Mouse (Mus musculus) frontal cortex, postnatal 10 days (tissue): ENCODE results near the gene Nek11.
"Not testable (repeated sequence)": the region's sequence is repeated elsewhere in the genome, so short reads cannot be mapped to it uniquely, and the experiment has no call there.

ENCODE experiments used
- DNase-seq, 2 experiments: peaks; one replicate each; pipeline ENCODE4 v3.0.0; 2022; ENCODE audit warnings: low spot score in 2 of 2, mixed read lengths in 1 of 2

Gene Nek11

GRCm38 (mm10) chr9:105136404-105136803, 258.9 kb downstream of the Nek11 start:
- DNase-seq = no peak

DNA sequence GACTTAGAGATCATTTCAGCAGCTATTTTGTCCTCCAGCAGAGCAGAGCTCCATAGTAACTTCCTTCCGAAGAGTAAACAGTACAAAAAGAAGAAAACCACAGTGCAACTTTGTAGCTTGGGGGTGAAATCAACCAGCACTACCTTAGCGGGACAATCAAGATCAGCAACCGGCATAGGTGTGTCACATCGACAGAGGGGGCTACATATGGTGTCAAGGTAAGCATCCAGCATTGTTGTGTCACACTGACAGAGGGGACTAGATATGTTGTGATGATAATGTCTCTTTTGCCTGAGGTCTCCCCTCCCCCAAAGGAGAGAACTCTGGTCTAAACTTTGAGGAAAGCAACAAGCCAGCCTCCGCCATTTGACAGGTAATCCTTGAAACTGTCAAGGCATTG, 260.8 kb downstream of the Nek11 start:
- DNase-seq = no peak

DNA sequence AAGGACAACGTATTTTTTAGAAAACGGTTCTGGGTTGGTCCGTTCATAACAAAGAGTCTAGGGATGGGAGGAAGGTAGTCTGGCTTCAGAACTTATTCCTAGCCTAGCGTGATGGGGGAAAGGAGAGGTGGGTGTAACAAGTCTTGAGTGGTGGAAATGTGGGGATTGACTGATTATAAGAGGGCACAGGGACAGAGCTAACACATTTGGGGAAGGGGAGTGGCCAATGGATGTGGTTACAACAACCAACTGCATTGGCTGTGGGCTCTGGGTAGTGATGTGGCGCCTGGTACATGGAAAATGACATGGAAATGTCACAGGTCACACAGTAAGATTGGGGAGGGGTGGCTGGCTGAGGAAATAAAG, 263.3 kb downstream of the Nek11 start:
- no peak for DNase-seq

- DNase-seq = peak; percentile 83 to 85
Observed at GRCm38 (mm10) chr9:105131253-105132001, 263.9 kb downstream of the Nek11 start, which contains the start of gene Nudt16. Gene Nudt16 (minus strand): TSS chr9:105131824.

DNA sequence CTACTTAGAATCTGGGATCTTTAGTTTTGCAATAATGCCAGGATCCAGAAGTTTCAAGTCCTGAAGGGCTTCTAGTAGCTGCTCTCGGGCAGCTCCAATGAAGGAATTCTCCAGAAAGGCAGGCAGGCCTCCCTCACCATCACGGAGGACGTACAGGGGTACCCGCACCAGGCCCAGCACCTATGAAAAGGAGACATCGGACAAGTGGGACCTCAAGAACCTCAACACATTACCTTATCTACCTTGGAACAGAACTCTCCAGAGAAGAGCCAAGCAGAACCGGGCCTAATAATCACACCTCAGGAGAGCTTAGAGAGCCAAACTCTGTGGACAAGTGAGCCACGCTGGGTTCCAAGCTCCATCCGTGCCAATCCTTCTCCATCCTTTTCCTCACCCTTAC, 265.0 kb downstream of the Nek11 start:
- no peak for DNase-seq

- DNase-seq = not testable (repeated sequence)
Observed at GRCm38 (mm10) chr9:105125206-105125605, 270.1 kb downstream of the Nek11 start.
